Mouse (Mus musculus): ENCODE results near the gene Tmco3.

- TF ChIP-seq POLR2A (IDR thresholded peaks at IDR 0.05; ENCODE audit: borderline replicate concordance, extremely low read depth, low read depth, low read length) (no peak), CTCF (IDR thresholded peaks at IDR 0.05; ENCODE audit: insufficient read depth, low read length) (no peak)
Observed at GRCm38 (mm10) chr8:13305459-13305858, 17.5 kb downstream of the Tmco3 start.
